12 mouse cellular contexts compared by ENCODE assay signal in the genomic region with DNA sequence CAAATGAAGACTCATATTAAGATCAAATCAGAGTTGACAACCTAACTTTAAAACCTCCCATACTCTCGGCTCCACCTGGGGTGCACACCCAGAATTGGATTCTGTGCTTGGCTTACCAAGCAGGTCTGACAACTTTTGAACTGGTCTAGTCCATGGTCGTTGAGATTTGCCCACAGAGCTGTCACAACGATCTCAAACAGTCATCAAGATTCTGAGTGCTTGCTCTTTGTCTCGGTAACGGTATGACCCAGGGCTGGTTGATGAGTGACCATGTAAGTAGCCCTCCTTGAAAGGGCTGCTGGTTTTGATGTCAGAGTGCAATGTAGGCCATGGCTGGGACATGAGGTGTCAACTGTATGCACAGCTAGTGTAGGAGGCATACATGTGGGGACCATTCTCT. TPM values are rescaled to one million over a fixed set of nuclear protein-coding genes. Genes with fewer than 3 reads are reported as not detected.
DNase-seq lines count a peak whose midpoint lies in the region; ATAC-seq and TF ChIP-seq lines count a peak whose summit lies in the region.
"Had no signal": no experiment of that assay in that cellular context is flagged by ENCODE, and none has a peak within 500 bp of the region (broad histone marks: within the 10 kb centered on the region; RNA-seq: fewer than 3 reads in every experiment).

No protein-coding gene starts in this region.

- no peak for TF ChIP-seq CTCF in kidney, adult 2 months (conservative IDR thresholded peaks at IDR 0.05; ENCODE audit: insufficient read depth, insufficient read length, low read depth, low read length)
- TF ChIP-seq CTCF in small intestine, adult 2 months (IDR thresholded peaks at IDR 0.05; ENCODE audit: extremely low read depth, insufficient read length, insufficient replicate concordance, low read depth, low read length) = no peak
- no peak for TF ChIP-seq CTCF in gastrocnemius, adult 2 months (IDR thresholded peaks at IDR 0.05)

- ATAC-seq in intestine, embryonic 15.5 days = peak; percentile 89

- no peaks in the 10 kb centered on the region for H3K4me1 ChIP-seq in kidney, adult 2 months (ENCODE audit: control insufficient read depth, insufficient read depth, low read length)
- 0 out of 2 replicates have a peak, but pooled peaks cover 2% of the 10 kb centered on the region for H3K4me1 ChIP-seq in intestine, embryonic 15.5 days (replicated peaks)
- peaks cover 10% of the 10 kb centered on the region; the same call in 1 of the 2 replicates for H3K4me1 ChIP-seq in small intestine, adult 2 months (ENCODE audit: control insufficient read depth, insufficient read depth, insufficient read length, low read length)

- no peak overlapping the region for H3K4me3 ChIP-seq in kidney, adult 2 months (ENCODE audit: insufficient read depth, low read depth, low read length)
- H3K4me3 ChIP-seq in intestine, embryonic 15.5 days (replicated peaks) = no peak overlapping the region
- H3K4me3 ChIP-seq in small intestine, adult 2 months (ENCODE audit: low read depth, low read length) = no peak overlapping the region
- no peak overlapping the region for H3K4me3 ChIP-seq in gastrocnemius, adult 2 months

- no peak for TF ChIP-seq POLR2A in kidney, adult 2 months (IDR thresholded peaks at IDR 0.05; ENCODE audit: low read depth, low read length)
- TF ChIP-seq POLR2A in small intestine, adult 2 months (IDR thresholded peaks at IDR 0.05; ENCODE audit: low read depth, low read length) = no peak

- H3K36me3 ChIP-seq in kidney, adult 2 months (ENCODE audit: control insufficient read depth, insufficient read depth, low read length) = no peaks in the 10 kb centered on the region
- H3K36me3 ChIP-seq in intestine, embryonic 15.5 days = no peaks in the 10 kb centered on the region
- H3K36me3 ChIP-seq in small intestine, adult 2 months (ENCODE audit: control insufficient read depth, insufficient read depth, low read length) = no peaks in the 10 kb centered on the region

- peak; percentile 35 for DNase-seq in kidney, adult 2 months
- no peak for DNase-seq in kidney, postnatal 10 days
- peak; percentile 18 to 23 for DNase-seq in kidney, postnatal 36 days
- DNase-seq in gastrocnemius, postnatal 36 days = no peak
- DNase-seq in embryo, embryonic 10.5 days (ENCODE audit: low spot score) = no peak
- no peak for DNase-seq in gastrocnemius, adult 2 months
- DNase-seq: adrenal gland, postnatal 36 days; midbrain, embryonic 14.5 days; thymus, postnatal 14 days had no signal

- no peaks in the 10 kb centered on the region for H3K27me3 ChIP-seq in kidney, adult 2 months (replicated peaks; ENCODE audit: control insufficient read depth, insufficient read depth, low read length)
- H3K27me3 ChIP-seq in intestine, embryonic 15.5 days (replicated peaks) = no peaks in the 10 kb centered on the region
- H3K27me3 ChIP-seq in small intestine, adult 2 months (ENCODE audit: control insufficient read depth, insufficient read depth, low read length) = no peaks in the 10 kb centered on the region

- H3K4me2 ChIP-seq in intestine, embryonic 15.5 days (replicated peaks) = peak overlapping the region; percentile 46

- no peak overlapping the region for H3K9ac ChIP-seq in intestine, embryonic 15.5 days
- H3K9ac ChIP-seq: liver, embryonic 14.5 days had no signal

- no peaks in the 10 kb centered on the region for H3K9me3 ChIP-seq in intestine, embryonic 15.5 days

- no peak overlapping the region for H3K27ac ChIP-seq in kidney, adult 2 months (ENCODE audit: insufficient read depth, low read depth, low read length)
- no peak overlapping the region for H3K27ac ChIP-seq in intestine, embryonic 15.5 days
- peak overlapping the region; percentile 66 for H3K27ac ChIP-seq in small intestine, adult 2 months (ENCODE audit: insufficient read depth, low read depth, low read length)
- no peak overlapping the region for H3K27ac ChIP-seq in gastrocnemius, adult 2 months
- H3K27ac ChIP-seq: liver, embryonic 14.5 days had no signal

- intact Hi-C loops in gastrocnemius, postnatal 36 days (cut with DNase I) = no loop called here
- intact Hi-C loops in gastrocnemius, adult 2 months (cut with DNase I) = no loop called here

- WGBS in kidney, adult 2 months = 40% methylated on average over 5 of the region's 5 CpGs
- 46% methylated on average over 5 of the region's 5 CpGs for WGBS in intestine, embryonic 15.5 days
- 22% methylated on average over 5 of the region's 5 CpGs for WGBS in small intestine, adult 2 months

RNA-seq across cellular contexts. Expression of gene Rasl11b, which starts 58.7 kb away (rescaled TPM):
- 43.1 and 44.9 TPM in 2 replicates for polyA plus RNA-seq in kidney, adult 2 months (2012; rRNA removed)
- polyA plus RNA-seq in intestine, embryonic 15.5 days (2015; fragmentation: Nextera tagmentation; extraction: Ambion mirVana) = 34.9 and 38.3 TPM in 2 replicates
- polyA plus RNA-seq in small intestine, adult 2 months (2012; rRNA removed) = 7.7 and 10.1 TPM in 2 replicates
- 1 to 10 TPM; 2.4 to 4.0 TPM for total RNA-seq in gastrocnemius, postnatal 36 days (2021)
- 1 to 10 TPM; 2.0 to 5.4 TPM for total RNA-seq in gastrocnemius, adult 2 months (2021)

Comparison
In these comparisons a context has a peak if more than half of its experiments do, and no peak if none do; other contexts are left out.
1. DNase-seq: peak in kidney, adult 2 months (single experiment) and kidney, postnatal 36 days (2 of 2); none in kidney, postnatal 10 days (single experiment), gastrocnemius, postnatal 36 days (0 of 2), embryo, embryonic 10.5 days (single experiment) and gastrocnemius, adult 2 months (single experiment).